Mouse (Mus musculus): ENCODE data around the gene Asb6.

Gene Asb6

DNA sequence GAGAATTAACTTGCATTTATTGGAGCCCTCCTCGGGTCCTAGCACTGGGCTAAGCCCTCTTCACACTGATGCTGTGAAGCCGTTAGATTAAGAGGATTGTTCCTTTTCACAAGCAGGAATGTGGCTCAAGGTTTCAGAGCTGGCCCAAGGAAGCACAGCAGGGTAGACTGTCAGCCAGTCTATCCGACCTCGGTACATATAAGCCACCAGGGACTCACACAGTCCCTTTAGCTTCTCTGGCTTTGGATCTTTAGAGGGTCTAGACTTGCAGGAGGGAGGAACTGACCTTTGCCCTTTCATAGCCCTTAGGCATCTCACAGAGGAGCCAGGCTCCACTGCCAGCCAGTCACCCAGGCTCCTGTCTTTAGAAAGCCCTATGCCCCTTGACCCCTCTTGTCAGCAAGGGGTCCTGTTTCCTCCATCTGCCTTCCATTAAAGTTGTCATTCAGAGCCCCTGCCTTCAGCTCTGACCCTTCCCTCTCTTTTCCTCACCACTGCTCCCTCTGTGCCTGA lies at the start of gene Asb6:
Gene Asb6 (minus strand): TSS at position 51 of the 513 bp plus-strand sequence.
- no peak for DNase-seq (ENCODE audit: extremely low read depth, low read depth)

DNA sequence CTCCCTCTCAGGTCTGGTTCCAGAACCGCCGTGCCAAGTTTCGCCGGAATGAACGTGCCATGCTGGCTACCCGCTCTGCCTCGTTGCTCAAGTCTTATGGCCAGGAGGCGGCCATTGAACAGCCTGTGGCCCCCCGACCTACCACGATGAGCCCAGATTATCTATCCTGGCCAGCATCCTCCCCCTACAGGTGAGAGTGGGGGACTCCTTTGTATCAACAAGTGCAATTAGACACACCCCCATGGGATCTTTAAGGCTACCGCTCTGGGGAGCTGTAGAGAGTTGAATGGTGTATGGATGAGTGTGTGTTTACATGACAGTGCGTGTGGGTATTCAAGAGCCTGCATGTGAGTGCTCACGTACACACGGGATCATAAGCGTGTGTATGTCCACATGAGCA lies 49.3 kb upstream of the Asb6 start:
- DNase-seq (ENCODE audit: extremely low read depth, low read depth), result no peak

- DNase-seq (ENCODE audit: extremely low read depth, low read depth), result no peak
These were observed 45.7 kb upstream of the Asb6 start for GRCm38 (mm10) chr2:30875621-30876432.

- no peak for DNase-seq (ENCODE audit: extremely low read depth, low read depth)
These were observed 45.0 kb upstream of the Asb6 start for GRCm38 (mm10) chr2:30875096-30875495.

DNA sequence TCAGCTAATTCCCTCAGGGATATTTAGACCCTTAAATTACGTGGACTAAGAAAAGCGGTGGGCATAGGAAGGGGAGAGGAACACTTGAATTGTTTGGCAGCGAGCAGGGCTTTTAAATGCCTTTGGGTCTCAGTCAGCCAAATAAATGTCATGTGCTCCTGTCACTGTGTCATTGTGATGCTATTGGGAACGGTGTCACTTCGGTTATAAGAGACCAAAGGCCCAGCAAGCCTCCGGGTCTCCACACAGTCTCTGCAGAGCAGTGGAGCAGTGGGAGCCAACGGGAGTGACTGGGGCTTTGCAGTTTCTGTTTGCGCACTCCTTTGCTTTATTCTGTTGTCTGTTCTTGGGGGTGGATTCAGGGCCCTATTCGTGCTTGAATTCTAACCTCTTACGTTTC lies 44.3 kb upstream of the Asb6 start:
- no peak for DNase-seq (ENCODE audit: extremely low read depth, low read depth)

GRCm38 (mm10) chr2:30872669-30873068 lies 42.5 kb upstream of the Asb6 start:
- DNase-seq (ENCODE audit: extremely low read depth, low read depth), result no peak

DNA sequence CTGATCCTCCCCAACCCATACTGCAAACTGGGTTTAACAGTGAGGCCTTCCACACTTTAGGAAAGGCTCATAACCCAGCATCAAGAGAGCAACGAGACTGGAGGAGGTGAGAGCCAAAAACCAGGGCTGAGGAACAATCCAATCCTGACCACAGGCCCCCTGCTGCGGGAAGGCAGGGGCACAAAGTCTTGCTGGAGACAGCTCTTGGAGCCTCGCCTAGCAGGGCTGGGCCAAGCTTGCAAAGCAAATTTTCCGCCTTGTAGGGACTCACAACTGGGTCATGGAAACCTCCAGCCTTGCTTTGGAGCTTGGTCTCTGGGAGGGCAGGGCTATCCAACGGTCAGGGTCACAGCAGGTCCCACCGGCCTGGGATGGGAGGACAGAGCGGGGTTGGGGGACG lies 40.7 kb upstream of the Asb6 start:
- DNase-seq (ENCODE audit: extremely low read depth, low read depth), result no peak

- no peak for DNase-seq (ENCODE audit: extremely low read depth, low read depth)
These were observed 35.3 kb upstream of the Asb6 start for GRCm38 (mm10) chr2:30865426-30865825.

DNA sequence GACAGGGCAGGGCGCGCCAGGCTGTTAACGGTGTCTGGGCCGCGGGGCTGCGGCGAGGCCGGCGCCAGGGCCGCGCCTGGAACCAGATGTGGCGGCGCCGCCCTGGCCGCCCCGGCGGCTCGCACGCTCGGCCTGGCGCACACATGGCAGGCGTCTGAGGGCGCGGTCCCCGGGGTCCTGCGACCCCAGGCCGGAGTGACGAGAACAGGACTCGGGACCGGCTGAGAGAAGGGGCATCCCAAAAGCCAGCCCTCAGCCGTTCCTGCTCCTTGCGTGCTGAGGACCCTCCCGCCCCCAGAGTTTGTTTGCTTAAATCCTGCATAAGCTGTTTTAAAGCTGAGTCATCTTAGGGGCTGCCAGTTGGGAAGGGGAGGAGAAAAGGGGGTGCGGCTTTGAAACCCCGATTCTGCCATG lies 34.8 kb upstream of the Asb6 start:
- DNase-seq (ENCODE audit: extremely low read depth, low read depth), result no peak

DNA sequence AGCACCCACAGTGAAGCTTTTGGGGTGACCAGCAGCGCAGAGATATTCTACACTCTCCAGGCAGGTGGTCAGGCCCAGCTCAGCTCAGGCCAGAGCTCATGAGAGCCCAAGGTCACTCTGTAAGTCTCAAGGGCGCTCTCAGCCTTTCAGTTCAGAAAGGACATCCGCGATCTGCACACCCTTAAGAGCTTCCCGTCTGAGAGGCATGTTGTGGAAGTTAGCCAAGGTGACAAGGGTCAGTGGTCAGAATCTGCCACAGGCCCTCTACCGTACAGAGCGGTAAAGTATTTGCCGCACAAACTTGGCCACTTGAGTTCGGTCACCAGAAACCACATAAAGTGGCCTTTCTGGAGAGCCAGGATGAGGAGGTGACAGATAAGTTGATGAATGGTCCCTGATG lies 33.4 kb upstream of the Asb6 start:
- no peak for DNase-seq (ENCODE audit: extremely low read depth, low read depth)

DNA sequence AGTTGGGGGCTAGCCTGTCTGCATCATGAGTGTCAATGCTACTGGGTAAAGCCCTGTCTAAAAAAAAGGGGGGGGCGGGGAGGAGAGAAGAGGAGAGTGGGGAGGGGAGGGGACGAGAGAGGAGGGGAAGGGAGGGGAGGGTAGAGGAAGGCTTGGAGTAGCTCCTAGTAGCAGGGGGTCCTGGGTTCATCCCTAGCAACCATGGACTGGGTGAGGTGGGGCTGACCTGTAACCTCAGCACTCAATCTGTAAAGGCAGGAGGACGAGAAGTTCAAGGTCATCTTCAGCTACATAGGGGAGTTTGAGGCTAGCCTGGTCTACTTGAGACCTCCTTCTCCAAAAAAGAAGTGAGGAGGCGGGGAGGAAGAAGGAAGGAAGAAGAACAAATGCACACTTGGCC lies 31.9 kb upstream of the Asb6 start:
- DNase-seq (ENCODE audit: extremely low read depth, low read depth), result no peak

- DNase-seq (ENCODE audit: extremely low read depth, low read depth), result no peak
These were observed 29.6 kb upstream of the Asb6 start for GRCm38 (mm10) chr2:30859782-30860181.

DNA sequence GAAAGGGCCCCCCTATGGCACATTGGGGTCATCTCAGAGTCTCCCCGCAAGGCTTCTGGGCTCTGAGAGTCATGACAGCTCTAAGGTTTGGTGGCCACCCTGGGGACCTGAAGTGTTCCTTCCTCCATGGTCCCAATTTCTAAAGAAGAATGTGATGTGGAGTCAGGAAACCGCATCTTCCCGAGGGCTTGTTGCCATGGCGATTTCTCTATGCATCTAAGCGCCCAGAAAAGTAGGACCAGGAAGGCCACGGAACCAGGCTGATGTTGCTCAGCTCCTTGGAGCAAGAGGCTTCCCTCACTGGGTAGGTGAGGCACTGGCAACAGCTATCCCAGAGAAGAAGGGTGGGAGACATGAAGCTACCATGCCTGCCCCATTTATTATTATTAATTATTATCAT lies 26.9 kb upstream of the Asb6 start:
- DNase-seq (ENCODE audit: extremely low read depth, low read depth), result no peak

DNA sequence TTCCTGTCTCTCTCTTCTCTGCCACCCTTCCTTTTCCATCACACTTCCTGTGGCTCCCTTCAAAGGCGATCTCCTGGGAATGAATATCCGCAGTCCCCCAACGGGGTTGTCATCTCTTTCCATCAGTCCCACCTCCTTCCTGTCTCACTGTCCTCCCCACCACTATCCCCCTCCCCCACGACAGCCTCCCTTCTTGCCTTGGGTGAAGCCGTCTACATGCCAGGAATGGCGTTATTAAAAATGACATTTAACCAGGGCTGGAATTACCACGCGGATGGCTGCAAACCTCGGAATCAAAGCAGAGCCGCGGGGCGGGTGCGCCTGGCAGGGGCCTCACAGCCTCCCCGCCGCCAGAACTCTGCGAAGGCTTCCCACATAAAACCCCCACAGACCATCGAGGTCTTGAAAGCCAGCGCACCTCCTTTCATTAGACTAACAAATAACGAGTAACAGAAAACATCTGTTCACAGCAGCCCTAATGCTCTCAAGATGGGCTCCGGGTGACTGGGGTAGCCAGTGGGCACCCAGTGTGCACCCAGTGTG lies 22.7 kb upstream of the Asb6 start:
- no peak for DNase-seq (ENCODE audit: extremely low read depth, low read depth)

- DNase-seq (ENCODE audit: extremely low read depth, low read depth), result no peak
These were observed 20.4 kb upstream of the Asb6 start for GRCm38 (mm10) chr2:30850581-30850980.

GRCm38 (mm10) chr2:30848184-30848583 lies 18.1 kb upstream of the Asb6 start:
- no peak for DNase-seq (ENCODE audit: extremely low read depth, low read depth)

GRCm38 (mm10) chr2:30846723-30847122 lies 16.6 kb upstream of the Asb6 start:
- no peak for DNase-seq (ENCODE audit: extremely low read depth, low read depth)

GRCm38 (mm10) chr2:30846236-30846635 lies 16.1 kb upstream of the Asb6 start:
- DNase-seq (ENCODE audit: extremely low read depth, low read depth), result no peak

GRCm38 (mm10) chr2:30845152-30846070 lies 15.3 kb upstream of the Asb6 start:
- DNase-seq (ENCODE audit: extremely low read depth, low read depth), result no peak

GRCm38 (mm10) chr2:30842615-30843014 lies 12.5 kb upstream of the Asb6 start:
- DNase-seq (ENCODE audit: extremely low read depth, low read depth), result no peak

GRCm38 (mm10) chr2:30836238-30836990 lies 6.3 kb upstream of the Asb6 start:
- DNase-seq (ENCODE audit: extremely low read depth, low read depth), result no peak

All from MEL-GATA-1-ER (cell line).